Mouse (Mus musculus): ENCODE data around the gene Tapbp. TPM values are rescaled to one million over a fixed set of nuclear protein-coding genes. Genes with fewer than 3 reads are reported as not detected.
A peak's percentile ranks its signal among the peaks of the same experiment; 100 is the strongest.

Tapbp gene
- total and polyA plus RNA-seq, 3 experiments = 45.3 to 134 (median 116) TPM

GRCm38 (mm10) chr17:33926207-33926932 is 10.7 kb downstream of the Tapbp start:
- no peak overlapping the region for H3K4me2 ChIP-seq (ENCODE audit: insufficient read depth, low read depth, poor library complexity, severe bottlenecking)
- no peaks in the 10 kb centered on the region for H3K27me3 ChIP-seq (replicated peaks)
- no peak overlapping the region for H3K27ac ChIP-seq (ENCODE audit: insufficient read depth, low read depth)
- no peak for DNase-seq (ENCODE audit: extremely low read depth)
- H3K36me3 ChIP-seq (replicated peaks in 1 of 2; ENCODE audit: control insufficient read depth in 1 of 2, insufficient read depth in 1 of 2, low read length in 1 of 2) = peaks cover 60 to 72% of the 10 kb centered on the region in 2 experiments
- no peak for TF ChIP-seq TBP (conservative IDR thresholded peaks at IDR 0.05; ENCODE audit: low read depth, low read length)
- peak in 1 of 2 experiments; percentile 61; a peak in 2 of 4 replicates for TF ChIP-seq CTCF (conservative IDR thresholded peaks at IDR 0.05 in 1 of 2, IDR thresholded peaks at IDR 0.05 in 1 of 2; ENCODE audit: low read depth in 2 of 2, low read length in 2 of 2)
- TF ChIP-seq NRF1 (IDR thresholded peaks at IDR 0.05; ENCODE audit: low read depth, low read length) = no peak
- no peak for TF ChIP-seq RCOR1 (conservative IDR thresholded peaks at IDR 0.05; ENCODE audit: low read depth, low read length)
- TF ChIP-seq RAD21 (IDR thresholded peaks at IDR 0.05; ENCODE audit: low read depth, low read length) = peak; percentile 59
- peak; percentile 47 for TF ChIP-seq SMC3 (IDR thresholded peaks at IDR 0.05; ENCODE audit: low read depth, low read length)
- H3K9ac ChIP-seq (ENCODE audit: insufficient read depth, low read depth) = no peak overlapping the region
- H3K79me2 ChIP-seq (replicated peaks; ENCODE audit: control insufficient read depth, extremely low read depth, insufficient read depth, poor library complexity, severe bottlenecking) = peaks cover 16% of the 10 kb centered on the region
- dilution Hi-C loops (cut with MboI; ENCODE audit: extremely low pct_ligation_motif_present, extremely low pct_unique_long_range_greater_than_20kb, low sequenced_read_pairs) (no loop called here), in situ Hi-C loops (cut with MboI; ENCODE audit: low pct_ligation_motif_present, low pct_unique_long_range_greater_than_20kb, low sequenced_read_pairs) (no loop called here)
- peaks cover 3% of the 10 kb centered on the region for H3K9me3 ChIP-seq (replicated peaks; ENCODE audit: low read length)
- H3K4me1 ChIP-seq (ENCODE audit: control insufficient read depth in 1 of 2, insufficient read depth in 2 of 2) = peaks cover 6 to 21% of the 10 kb centered on the region in 2 experiments
- no peak overlapping the region for H3K4me3 ChIP-seq (replicated peaks in 1 of 3; ENCODE audit: low read depth in 2 of 3, low read length in 2 of 3, poor library complexity in 1 of 3)

- H3K79me2 ChIP-seq (replicated peaks; ENCODE audit: control insufficient read depth, extremely low read depth, insufficient read depth, poor library complexity, severe bottlenecking) = 0 out of 2 replicates have a peak, but pooled peaks cover 2% of the 10 kb centered on the region
- TF ChIP-seq NRF1 (IDR thresholded peaks at IDR 0.05; ENCODE audit: low read depth, low read length) (no peak), ELF1 (IDR thresholded peaks at IDR 0.05; ENCODE audit: low read depth, low read length) (no peak)
- in situ Hi-C loops (cut with MboI; ENCODE audit: low pct_ligation_motif_present, low pct_unique_long_range_greater_than_20kb, low sequenced_read_pairs) (no loop called here), dilution Hi-C loops (cut with MboI; ENCODE audit: extremely low pct_ligation_motif_present, extremely low pct_unique_long_range_greater_than_20kb, low sequenced_read_pairs) (no loop called here)
- no peaks in the 10 kb centered on the region for H3K27me3 ChIP-seq (replicated peaks)
- H3K4me3 ChIP-seq (replicated peaks in 1 of 3; ENCODE audit: low read depth in 2 of 3, low read length in 2 of 3, poor library complexity in 1 of 3) = peak overlapping the region in 2 of 3 experiments; percentile 45 to 75
- peaks cover 51 to 72% of the 10 kb centered on the region in 2 experiments for H3K36me3 ChIP-seq (replicated peaks in 1 of 2; ENCODE audit: control insufficient read depth in 1 of 2, insufficient read depth in 1 of 2, low read length in 1 of 2)
- H3K27ac ChIP-seq (ENCODE audit: insufficient read depth, low read depth) = no peak overlapping the region
- no peak for DNase-seq (ENCODE audit: extremely low read depth)
- H3K4me2 ChIP-seq (ENCODE audit: insufficient read depth, low read depth, poor library complexity, severe bottlenecking) = peak overlapping the region; percentile 53
- H3K9ac ChIP-seq (ENCODE audit: insufficient read depth, low read depth) = no peak overlapping the region
- peaks cover 3% of the 10 kb centered on the region for H3K9me3 ChIP-seq (replicated peaks; ENCODE audit: low read length)
- peaks cover 4 to 22% of the 10 kb centered on the region in 2 experiments for H3K4me1 ChIP-seq (ENCODE audit: control insufficient read depth in 1 of 2, insufficient read depth in 2 of 2)
These were observed 12.7 kb downstream of the Tapbp start for GRCm38 (mm10) chr17:33928251-33928947.

- in situ Hi-C loops (cut with MboI; ENCODE audit: low pct_ligation_motif_present, low pct_unique_long_range_greater_than_20kb, low sequenced_read_pairs) = no loop called here
- peak; percentile 89 for DNase-seq (ENCODE audit: extremely low read depth)
- TF ChIP-seq MAZ (IDR thresholded peaks at IDR 0.05; ENCODE audit: low read depth, low read length) (peak; percentile 100), IRF4 (IDR thresholded peaks at IDR 0.05; ENCODE audit: low read depth, low read length) (peak; percentile 81), ZMIZ1 (IDR thresholded peaks at IDR 0.05; ENCODE audit: low read depth, low read length) (peak; percentile 81), SMC3 (IDR thresholded peaks at IDR 0.05; ENCODE audit: low read depth, low read length) (no peak), USF2 (conservative IDR thresholded peaks at IDR 0.05; ENCODE audit: low read depth, low read length) (no peak), TBP (conservative IDR thresholded peaks at IDR 0.05; ENCODE audit: low read depth, low read length) (peak; percentile 95), ZNF384 (IDR thresholded peaks at IDR 0.05; ENCODE audit: low read depth, low read length) (no peak), SIN3A (IDR thresholded peaks at IDR 0.05; ENCODE audit: low read length) (peak; percentile 90), HCFC1 (IDR thresholded peaks at IDR 0.05; ENCODE audit: low read depth, low read length) (peak; percentile 92), ELF1 (IDR thresholded peaks at IDR 0.05; ENCODE audit: low read depth, low read length) (peak; percentile 85), POLR2AphosphoS2 (IDR thresholded peaks at IDR 0.05; ENCODE audit: low read depth, low read length) (peak; percentile 97), UBTF (IDR thresholded peaks at IDR 0.05; ENCODE audit: low read depth, low read length) (peak; percentile 76), ZC3H11A (IDR thresholded peaks at IDR 0.05; ENCODE audit: low read depth, low read length) (no peak), MAFK (IDR thresholded peaks at IDR 0.05; ENCODE audit: insufficient replicate concordance, low read length) (no peak), MAX (IDR thresholded peaks at IDR 0.05; ENCODE audit: low read length) (peak; percentile 57; the same call in 1 of the 2 replicates), RCOR1 (conservative IDR thresholded peaks at IDR 0.05; ENCODE audit: low read depth, low read length) (peak; percentile 67; the same call in 1 of the 2 replicates)
These were observed 13.9 kb downstream of the Tapbp start, which contains the start of gene Rgl2 for GRCm38 (mm10) chr17:33929371-33930279. Gene Rgl2, plus strand, starts transcription at chr17:33929543.

More at GRCm38 (mm10) chr17:33929371-33930279, 13.9 kb downstream of the Tapbp start, which contains the start of gene Rgl2:
- peaks cover 46 to 72% of the 10 kb centered on the region in 2 experiments for H3K36me3 ChIP-seq (replicated peaks in 1 of 2; ENCODE audit: control insufficient read depth in 1 of 2, insufficient read depth in 1 of 2, low read length in 1 of 2)
- H3K4me2 ChIP-seq (ENCODE audit: insufficient read depth, low read depth, poor library complexity, severe bottlenecking) = peak within 1 kb of the TSS; percentile 79
- dilution Hi-C loops (cut with MboI; ENCODE audit: extremely low pct_ligation_motif_present, extremely low pct_unique_long_range_greater_than_20kb, low sequenced_read_pairs) = no loop called here
- H3K4me3 ChIP-seq (replicated peaks in 1 of 3; ENCODE audit: low read depth in 2 of 3, low read length in 2 of 3, poor library complexity in 1 of 3) = peak within 1 kb of the TSS; percentile 65 to 77 (median 75)
- 0 out of 2 replicates have a peak, but pooled peaks cover 2% of the 10 kb centered on the region for H3K79me2 ChIP-seq (replicated peaks; ENCODE audit: control insufficient read depth, extremely low read depth, insufficient read depth, poor library complexity, severe bottlenecking)
- no peaks in the 10 kb centered on the region for H3K9me3 ChIP-seq (replicated peaks; ENCODE audit: low read length)
- no peaks in the 10 kb centered on the region for H3K27me3 ChIP-seq (replicated peaks)
- peak within 1 kb of the TSS; percentile 74 for H3K27ac ChIP-seq (ENCODE audit: insufficient read depth, low read depth)
- H3K4me1 ChIP-seq (ENCODE audit: control insufficient read depth in 1 of 2, insufficient read depth in 2 of 2) = peaks cover 4 to 22% of the 10 kb centered on the region in 2 experiments
- peak within 1 kb of the TSS; percentile 85 for H3K9ac ChIP-seq (ENCODE audit: insufficient read depth, low read depth)
